Mouse (Mus musculus) midbrain, embryonic 16.5 days (tissue): ENCODE data around the gene Vps72. TPM values are rescaled to one million over a fixed set of nuclear protein-coding genes. Genes with fewer than 3 reads are reported as not detected.

Experiments used
- ATAC-seq: fragments of 200-750 bp; cut with Nextera tagmentation; 2 replicates; pipeline ENCODE4 v1.8.0; 2017; ENCODE audit warnings: moderate TSS enrichment
- H3K27ac ChIP-seq: fragments of 300-500 bp; sonication (generic); 2 replicates; pipeline ENCODE4 v1.5.1; 2014; ENCODE audit warnings: mild to moderate bottlenecking, low read length, mixed read lengths
- H3K27me3 ChIP-seq: fragments of 300-500 bp; sonication (generic); 2 replicates; pipeline ENCODE4 v1.6.1; 2014; ENCODE audit warnings: low read depth, low read length, mixed read lengths; ENCODE audit not compliant: control insufficient read depth, insufficient read depth
- H3K36me3 ChIP-seq: fragments of 300-500 bp; sonication (generic); 2 replicates; pipeline ENCODE4 v1.6.1; 2014; ENCODE audit warnings: mild to moderate bottlenecking, low read length, moderate library complexity, mixed read lengths; ENCODE audit not compliant: control insufficient read depth, insufficient read depth
- H3K4me1 ChIP-seq: fragments of 300-500 bp; sonication (generic); 2 replicates; pipeline ENCODE4 v1.6.1; 2014; ENCODE audit warnings: mild to moderate bottlenecking, low read length, mixed read lengths; ENCODE audit not compliant: control insufficient read depth, insufficient read depth
- H3K4me2 ChIP-seq: fragments of 300-500 bp; sonication (generic); 2 replicates; pipeline ENCODE4 v1.6.1; 2014; ENCODE audit warnings: mild to moderate bottlenecking, low read length, mixed read lengths
- H3K4me3 ChIP-seq: fragments of 300-500 bp; sonication (generic); 2 replicates; pipeline ENCODE4 v1.5.1; 2014; ENCODE audit warnings: low read depth, mild to moderate bottlenecking, low read length, moderate library complexity, mixed read lengths
- H3K9ac ChIP-seq: fragments of 300-500 bp; sonication (generic); 2 replicates; pipeline ENCODE4 v1.6.1; 2014; ENCODE audit warnings: low read depth, low read length, mixed read lengths
- H3K9me3 ChIP-seq: fragments of 300-500 bp; sonication (generic); replicated peaks from 2 replicates; pipeline ENCODE4 v1.6.1; 2014; ENCODE audit warnings: mild to moderate bottlenecking, low read length, mixed read lengths; ENCODE audit not compliant: control insufficient read depth, poor library complexity, severe bottlenecking
- WGBS: fragments of 180-500 bp; shearing (Covaris S2); extraction: QIAGEN DNeasy Blood & Tissue Kit; methylation state at CpG from one replicate; pipeline ENCODE4 v1.1.7; 2014; 5-methylcytosine and 5-hydroxymethylcytosine counted together
- polyA plus RNA-seq: library from polyadenylated mRNA; unstranded; fragments of >200 nt; fragmentation: Nextera tagmentation; extraction: Ambion mirVana; gene quantifications from 2 replicates; pipeline ENCODE4 v1.2.1, GENCODE M21; 2015

Gene Vps72
- polyA plus RNA-seq, 1 experiment from 2014 or later, result 170 TPM

DNA sequence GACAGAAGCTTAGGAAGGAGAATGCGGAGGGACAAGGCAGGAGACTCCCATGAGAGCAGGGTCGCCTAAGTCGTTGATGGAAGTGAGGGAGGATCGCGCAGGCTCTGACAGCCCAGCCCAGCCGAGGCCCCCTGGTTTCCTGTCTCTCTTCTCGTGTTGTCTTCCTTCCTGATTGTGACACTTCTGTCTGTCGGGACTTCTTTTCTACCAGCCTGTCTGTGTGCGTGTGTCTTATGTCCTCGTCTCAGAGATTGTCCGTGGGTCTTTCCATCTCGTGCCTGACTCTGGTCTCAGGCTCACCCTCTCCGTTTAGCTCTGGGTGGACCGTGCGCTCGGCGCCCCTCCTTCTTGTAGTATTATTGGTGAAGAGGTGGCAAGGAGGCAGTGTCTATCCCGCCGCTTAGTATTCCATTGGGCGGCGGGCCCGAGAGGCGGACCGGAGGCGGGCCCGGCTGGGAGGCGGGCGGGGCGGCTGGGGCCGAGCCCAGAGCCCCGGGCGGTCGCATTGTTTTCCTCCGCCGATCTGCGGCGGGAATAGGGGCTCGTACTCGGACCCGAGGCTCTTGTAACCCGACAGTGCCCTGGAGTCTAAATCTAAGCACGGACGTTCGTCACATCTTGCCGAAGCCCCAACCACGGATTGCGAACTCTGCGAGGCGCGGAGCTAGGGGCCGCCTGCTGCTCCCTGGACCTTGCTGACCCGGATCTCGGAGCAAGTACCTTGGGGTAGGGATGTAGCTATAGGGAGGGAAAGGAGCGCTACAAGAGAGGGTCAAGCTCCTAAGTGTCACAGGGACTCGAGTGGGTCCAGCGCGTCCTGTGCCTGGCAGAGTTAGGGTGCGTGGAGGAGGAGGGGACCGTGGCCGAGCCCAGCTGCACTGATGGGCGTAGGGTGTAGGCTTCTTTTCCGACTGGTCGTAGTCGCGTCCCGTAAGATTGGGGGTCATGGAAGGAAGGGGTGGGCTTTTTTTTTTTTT, 49.5 kb downstream of the Vps72 start, which contains the start of gene Sema6c:
Gene Sema6c, plus strand, starts transcription at position 471 of the 977 bp plus-strand sequence.
- no peaks in the 10 kb centered on the region for H3K9me3 ChIP-seq
- peak within 1 kb of the TSS; percentile 88 for H3K27ac ChIP-seq
- peak within 1 kb of the TSS; percentile 81 for H3K4me2 ChIP-seq
- under 1% methylated on average over 66 of the region's 66 CpGs for WGBS
- peak; percentile 98 for ATAC-seq
- peaks cover 28% of the 10 kb centered on the region for H3K4me1 ChIP-seq
- H3K36me3 ChIP-seq, result peaks cover 4% of the 10 kb centered on the region; the same call in 1 of the 2 replicates
- H3K4me3 ChIP-seq, result peak within 1 kb of the TSS; percentile 91
- peak within 1 kb of the TSS; percentile 75 for H3K9ac ChIP-seq
- H3K27me3 ChIP-seq, result no peaks in the 10 kb centered on the region

- Histone ChIP-seq H3K9ac (peak overlapping the region; percentile 75), H3K27ac (peak overlapping the region; percentile 88), H3K9me3 (no peaks in the 10 kb centered on the region), H3K27me3 (no peaks in the 10 kb centered on the region), H3K4me3 (peak overlapping the region; percentile 91), H3K4me2 (peak overlapping the region; percentile 81), H3K4me1 (peaks cover 28% of the 10 kb centered on the region), H3K36me3 (peaks cover 7% of the 10 kb centered on the region)
- WGBS, result under 1% methylated on average over 30 of the region's 30 CpGs
- ATAC-seq, result peak; percentile 31
Measured at GRCm38 (mm10) chr3:95161041-95161551, 50.3 kb downstream of the Vps72 start.

DNA sequence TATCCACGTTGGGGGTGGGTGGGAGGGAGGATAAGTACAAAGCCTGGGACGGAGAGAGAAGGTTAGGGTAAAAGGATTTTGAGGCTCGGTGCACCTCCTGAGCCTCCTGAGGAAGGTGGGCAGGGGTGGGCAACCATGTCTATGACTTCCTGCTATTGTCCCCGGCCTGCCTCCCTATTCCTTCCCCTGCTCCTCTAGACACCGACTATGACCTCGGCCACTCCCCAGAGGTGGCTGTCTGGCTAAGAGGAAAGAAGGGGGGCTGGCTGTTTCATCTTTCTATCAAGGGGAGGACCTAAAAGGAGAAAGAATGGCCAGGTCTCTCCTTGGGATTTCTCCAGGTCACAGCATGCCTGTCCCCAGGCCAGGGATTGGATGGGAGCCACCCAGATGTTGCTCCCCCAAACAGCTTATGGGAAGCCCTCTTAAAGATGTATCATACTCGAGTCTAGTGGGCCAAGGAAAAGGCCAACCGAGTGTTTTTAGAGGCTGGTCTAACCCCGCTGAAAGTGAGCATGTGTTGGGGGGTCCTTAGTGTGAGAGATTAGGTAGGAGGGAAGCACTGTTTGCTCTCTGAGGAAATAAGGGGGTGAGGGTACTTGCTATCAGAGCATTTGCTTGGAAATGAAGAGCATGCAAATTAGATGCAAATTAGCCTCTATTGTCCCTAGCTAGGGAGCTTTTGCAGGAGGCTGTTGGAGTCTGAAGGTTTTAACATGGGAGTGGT, 51.0 kb downstream of the Vps72 start:
- peaks cover 9% of the 10 kb centered on the region for H3K36me3 ChIP-seq
- H3K27me3 ChIP-seq, result no peaks in the 10 kb centered on the region
- no peak for ATAC-seq
- H3K4me2 ChIP-seq, result peak overlapping the region; percentile 81
- H3K4me3 ChIP-seq, result peak overlapping the region; percentile 91
- no peaks in the 10 kb centered on the region for H3K9me3 ChIP-seq
- peak overlapping the region; percentile 75 for H3K9ac ChIP-seq
- WGBS, result under 1% methylated on average over 9 of the region's 9 CpGs
- peak overlapping the region; percentile 88 for H3K27ac ChIP-seq
- peaks cover 28% of the 10 kb centered on the region for H3K4me1 ChIP-seq

DNA sequence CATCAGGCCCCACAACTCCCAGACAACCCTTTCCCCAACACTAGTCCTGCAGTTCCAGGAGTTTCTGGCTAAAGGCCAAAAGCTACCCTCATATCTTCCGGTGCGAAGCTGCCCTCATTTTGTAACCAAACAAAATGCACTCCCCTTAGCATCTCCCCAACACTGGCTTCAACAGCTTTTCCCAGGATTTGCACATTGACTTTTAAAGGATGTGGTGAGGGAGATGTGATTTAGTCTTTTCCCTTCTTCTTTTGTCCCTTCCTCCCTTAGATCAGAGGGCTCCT, 51.5 kb downstream of the Vps72 start:
- H3K4me1 ChIP-seq, result peaks cover 28% of the 10 kb centered on the region
- H3K4me3 ChIP-seq, result peak overlapping the region; percentile 91
- H3K27me3 ChIP-seq, result no peaks in the 10 kb centered on the region
- WGBS, result 11% methylated on average over 2 of the region's 2 CpGs
- H3K36me3 ChIP-seq, result peaks cover 14% of the 10 kb centered on the region
- H3K4me2 ChIP-seq, result peak overlapping the region; percentile 81
- peak overlapping the region; percentile 75 for H3K9ac ChIP-seq
- no peaks in the 10 kb centered on the region for H3K9me3 ChIP-seq
- no peak for ATAC-seq
- H3K27ac ChIP-seq, result peak overlapping the region; percentile 88

DNA sequence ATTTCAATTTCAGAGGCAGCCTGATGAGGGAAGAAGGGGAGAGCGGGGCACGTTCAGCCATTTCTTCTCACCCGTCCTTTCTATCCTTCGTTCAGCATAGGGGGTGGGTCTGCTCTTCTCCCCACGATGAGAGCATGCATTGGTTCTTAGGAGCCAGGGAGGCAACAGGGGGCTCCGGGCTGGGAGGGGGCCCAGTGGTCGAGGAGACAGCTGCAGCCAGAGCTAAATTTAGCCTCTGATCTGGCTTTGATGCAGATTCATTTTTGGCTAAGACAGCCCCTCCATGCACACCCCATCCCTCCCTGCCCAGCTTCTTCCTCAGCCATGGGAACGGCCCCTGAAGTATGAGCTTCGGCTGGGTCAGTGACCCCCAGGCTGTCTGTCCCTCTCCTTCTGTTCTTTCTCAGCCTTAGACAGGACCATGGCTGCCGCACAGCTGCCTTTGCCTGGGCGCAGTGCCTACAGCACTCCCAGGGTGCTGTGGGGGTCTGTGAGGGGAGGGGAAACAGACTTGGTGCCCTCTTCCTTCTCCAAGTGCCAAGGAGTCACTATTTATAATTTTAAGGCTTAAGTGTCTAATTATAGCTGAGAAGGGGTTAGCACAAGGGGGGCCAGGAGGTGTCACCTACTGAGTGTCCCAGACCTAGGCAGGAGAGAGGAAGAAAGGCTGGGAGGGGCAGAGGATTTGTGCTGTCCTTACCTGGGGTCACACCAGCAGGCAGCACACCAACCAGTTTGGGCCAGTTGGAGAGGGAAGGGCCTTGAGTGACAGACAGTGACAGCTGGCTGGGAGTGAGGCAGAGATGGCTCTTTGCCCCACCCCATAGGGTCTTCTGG, 52.8 kb downstream of the Vps72 start:
- Histone ChIP-seq H3K4me3 (no peak overlapping the region), H3K4me1 (peaks cover 28% of the 10 kb centered on the region), H3K27me3 (peaks cover under 1% of the 10 kb centered on the region; the same call in 1 of the 2 replicates), H3K27ac (no peak overlapping the region), H3K9ac (peak overlapping the region; percentile 75), H3K4me2 (peak overlapping the region; percentile 81), H3K9me3 (no peaks in the 10 kb centered on the region), H3K36me3 (peaks cover 25% of the 10 kb centered on the region)
- 59% methylated on average over 11 of the region's 11 CpGs for WGBS
- ATAC-seq, result no peak

DNA sequence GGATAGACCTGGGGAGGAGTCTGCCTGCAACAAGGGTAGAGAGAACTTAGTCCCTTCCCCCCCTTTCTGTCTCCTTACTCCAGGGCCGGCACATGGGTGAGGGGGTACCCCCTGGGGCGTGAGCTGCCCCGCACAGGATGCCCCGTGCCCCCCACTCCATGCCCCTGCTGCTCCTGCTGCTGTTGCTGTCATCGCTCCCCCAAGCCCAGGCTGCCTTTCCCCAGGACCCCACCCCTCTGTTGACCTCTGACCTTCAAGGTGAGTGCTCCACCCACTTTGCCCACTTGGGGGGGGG, 53.4 kb downstream of the Vps72 start:
- WGBS, result 75% methylated on average over 4 of the region's 5 CpGs
- H3K9me3 ChIP-seq, result no peaks in the 10 kb centered on the region
- peaks cover 30% of the 10 kb centered on the region for H3K36me3 ChIP-seq
- H3K9ac ChIP-seq, result no peak overlapping the region
- no peak for ATAC-seq
- no peak overlapping the region for H3K27ac ChIP-seq
- H3K4me2 ChIP-seq, result no peak overlapping the region
- H3K4me3 ChIP-seq, result no peak overlapping the region
- peaks cover 28% of the 10 kb centered on the region for H3K4me1 ChIP-seq
- peaks cover 5% of the 10 kb centered on the region; the same call in 1 of the 2 replicates for H3K27me3 ChIP-seq

- WGBS, result 87% methylated on average over 5 of the region's 5 CpGs
- Histone ChIP-seq H3K27ac (no peak overlapping the region), H3K4me1 (peaks cover 26% of the 10 kb centered on the region), H3K9me3 (no peaks in the 10 kb centered on the region), H3K9ac (no peak overlapping the region), H3K27me3 (peaks cover 11% of the 10 kb centered on the region; the same call in 1 of the 2 replicates), H3K36me3 (peaks cover 34% of the 10 kb centered on the region), H3K4me2 (no peak overlapping the region), H3K4me3 (no peak overlapping the region)
- ATAC-seq, result no peak
Measured at GRCm38 (mm10) chr3:95164840-95165239, 54.0 kb downstream of the Vps72 start.

- Histone ChIP-seq H3K36me3 (peaks cover 55% of the 10 kb centered on the region), H3K4me1 (peaks cover 6% of the 10 kb centered on the region), H3K27ac (no peak overlapping the region), H3K9ac (no peak overlapping the region), H3K4me2 (no peak overlapping the region), H3K27me3 (peaks cover 16% of the 10 kb centered on the region), H3K4me3 (no peak overlapping the region), H3K9me3 (no peaks in the 10 kb centered on the region)
- ATAC-seq, result no peak
- WGBS, result 90% methylated on average over 10 of the region's 10 CpGs
Measured at GRCm38 (mm10) chr3:95169996-95170395, 59.2 kb downstream of the Vps72 start.
